Mouse (Mus musculus) thymus, postnatal 36 days (tissue): ENCODE measurements at regions not wholly inside any gene's neighbourhood (a gene's known extent, or its start where the extent isn't known, plus 50 kb on each side); places are given as distances from the start of the nearest gene placed in this dataset.

ENCODE experiments used
- DNase-seq, 2 experiments: peaks; one replicate each; pipeline ENCODE4 v3.0.0; 2022; ENCODE audit warnings: mixed read lengths in 2 of 2

DNA sequence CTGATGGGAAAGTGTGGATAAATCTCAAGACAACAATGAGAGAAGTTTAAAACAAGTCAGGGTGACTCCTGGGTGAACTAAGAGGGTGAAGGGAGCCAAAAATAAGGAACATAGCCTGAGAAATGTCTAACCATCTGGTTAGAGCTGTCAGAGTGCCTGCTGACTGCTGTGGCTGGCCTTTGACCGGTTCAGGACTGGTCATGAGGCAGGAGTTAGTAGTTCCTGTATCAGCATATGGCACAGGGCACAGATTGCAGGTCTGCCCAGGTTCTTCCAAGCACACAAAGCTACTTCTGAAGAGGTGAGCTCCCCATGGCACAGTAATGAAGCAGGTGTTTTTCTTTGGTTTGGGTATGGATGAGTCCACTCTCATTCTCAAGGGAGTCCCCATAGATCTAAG lies 302.0 kb downstream of the Cd109 start:
- DNase-seq = no peak

DNA sequence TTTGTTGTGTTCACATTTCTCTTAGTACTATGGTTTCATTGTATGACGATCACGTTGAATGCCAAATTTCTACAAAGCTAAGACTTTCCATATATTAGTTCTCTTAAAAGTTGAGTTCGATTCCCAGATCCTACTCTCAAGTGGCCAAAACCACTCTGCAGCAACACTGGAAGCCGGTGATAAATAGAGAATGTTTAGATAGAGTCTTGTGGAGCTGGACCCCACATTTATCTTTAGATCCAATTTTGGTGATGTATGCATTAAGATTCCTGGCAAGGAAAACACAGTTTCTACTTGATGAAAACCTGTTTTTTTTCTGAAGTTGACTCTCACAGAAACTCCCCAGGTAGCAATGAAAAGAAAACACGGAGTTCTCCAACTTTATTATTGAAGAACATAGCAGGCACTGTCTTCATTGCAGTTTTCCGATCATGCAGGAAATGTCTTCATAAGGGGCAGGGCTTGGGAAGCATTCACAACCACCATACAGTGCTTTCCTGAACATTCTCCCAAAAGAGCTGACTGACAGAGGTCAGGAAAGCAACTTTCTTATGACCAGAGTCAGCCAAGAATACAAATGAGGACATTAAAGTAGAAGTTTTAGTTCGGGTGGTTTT lies 310.7 kb downstream of the Cd109 start:
- DNase-seq = no peak

- no peak for DNase-seq
Observed at GRCm38 (mm10) chr9:78941648-78942047, 326.3 kb downstream of the Cd109 start.

GRCm38 (mm10) chr9:78964813-78965212 lies 349.5 kb downstream of the Cd109 start:
- DNase-seq = no peak

DNA sequence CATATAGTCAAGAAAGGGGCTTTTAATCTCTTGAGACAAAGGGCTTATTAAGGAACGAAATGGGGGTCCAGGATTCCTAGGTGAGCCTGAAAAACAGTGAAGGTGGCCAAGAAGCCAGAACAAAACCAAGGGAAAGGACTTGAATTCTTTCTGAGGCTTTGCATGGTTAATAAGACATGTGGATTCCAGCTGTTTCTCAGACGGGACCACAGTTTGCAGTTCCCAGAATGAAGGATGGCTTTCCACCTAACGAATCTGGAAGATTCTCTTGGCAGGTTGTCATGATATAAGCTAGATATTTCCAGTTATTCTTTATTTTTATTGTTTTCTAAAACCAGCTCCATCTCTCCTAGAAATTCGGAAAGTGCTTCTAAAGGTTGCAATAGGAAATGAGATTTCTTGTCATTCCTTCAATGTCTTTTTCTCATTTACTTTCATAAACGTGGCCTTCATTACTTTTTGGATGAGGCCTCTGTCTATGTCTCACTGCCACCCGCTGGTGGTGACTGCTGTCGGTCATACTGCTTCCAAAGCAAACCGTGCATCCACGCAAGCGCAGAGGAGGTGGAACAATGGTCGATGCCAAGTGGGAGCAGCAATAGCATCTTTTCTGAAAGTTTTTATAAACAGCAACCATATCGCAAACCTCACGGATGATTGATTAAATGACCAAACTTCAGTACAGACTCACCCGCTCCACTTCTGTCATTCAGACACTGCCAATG lies 350.0 kb downstream of the Cd109 start:
- no peak for DNase-seq

DNA sequence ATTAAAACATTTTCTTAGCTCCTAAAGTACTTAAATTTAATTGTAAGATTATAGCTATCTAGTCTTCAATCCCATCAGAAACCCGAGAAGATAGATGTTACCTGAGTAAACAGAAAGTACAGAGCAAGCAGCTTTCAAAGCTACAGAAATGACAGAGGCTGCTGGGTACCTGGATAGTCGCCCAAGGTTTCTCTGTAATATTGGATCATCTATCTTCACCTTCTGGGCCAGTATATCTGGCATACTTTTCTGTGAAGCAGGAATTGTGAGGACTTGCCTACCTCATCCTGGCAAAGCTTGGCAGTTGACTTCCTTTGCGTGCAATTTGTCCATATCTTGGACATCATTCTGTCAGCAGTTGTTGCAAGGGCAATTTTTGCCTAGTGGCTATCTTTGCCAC lies 356.4 kb downstream of the Cd109 start:
- no peak for DNase-seq

DNA sequence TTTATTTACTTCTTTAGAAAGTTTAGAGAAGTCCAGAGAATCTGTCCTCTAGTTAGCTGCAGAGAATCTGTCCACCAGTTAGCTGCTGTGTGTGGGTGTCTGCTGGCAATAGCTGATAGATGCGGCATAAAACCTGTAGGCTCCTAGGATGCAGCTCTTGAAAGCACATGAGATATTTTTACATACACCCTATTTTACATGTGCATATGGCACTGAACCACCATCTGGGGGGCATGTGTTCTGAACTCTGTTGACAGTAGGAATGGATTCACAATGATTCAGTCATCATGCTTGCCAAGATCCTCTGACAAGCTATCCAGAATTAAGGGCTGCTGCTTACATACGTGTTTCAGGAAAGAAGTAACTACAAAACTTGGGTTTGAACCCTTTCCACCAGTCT lies 368.4 kb downstream of the Cd109 start:
- DNase-seq = no peak

GRCm38 (mm10) chr9:78985184-78985864 lies 370.0 kb downstream of the Cd109 start:
- DNase-seq = no peak

GRCm38 (mm10) chr9:78991310-78991709 lies 376.0 kb downstream of the Cd109 start:
- DNase-seq = no peak

- no peak for DNase-seq
Observed at GRCm38 (mm10) chr9:79001081-79001480, 385.7 kb downstream of the Cd109 start.

DNA sequence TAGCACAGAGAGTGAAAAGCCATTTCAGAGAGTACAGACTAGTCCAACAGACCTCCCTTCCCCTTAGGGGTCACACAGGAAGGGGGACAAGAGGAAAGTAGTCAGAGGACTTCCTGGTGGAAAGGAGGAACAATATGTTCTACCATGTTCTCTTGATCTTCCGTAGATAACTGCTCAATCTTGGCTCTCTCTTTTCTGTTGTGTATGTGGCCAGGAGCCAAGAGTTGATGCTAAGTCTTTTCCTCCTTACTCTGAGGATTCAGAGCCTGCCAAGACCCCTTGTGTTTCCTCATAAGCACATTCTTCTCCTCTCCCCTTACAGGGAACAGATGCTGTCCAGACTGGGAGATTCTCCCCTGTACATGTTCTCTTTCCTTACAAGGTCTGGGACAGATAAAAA lies 386.6 kb downstream of the Cd109 start:
- no peak for DNase-seq

DNA sequence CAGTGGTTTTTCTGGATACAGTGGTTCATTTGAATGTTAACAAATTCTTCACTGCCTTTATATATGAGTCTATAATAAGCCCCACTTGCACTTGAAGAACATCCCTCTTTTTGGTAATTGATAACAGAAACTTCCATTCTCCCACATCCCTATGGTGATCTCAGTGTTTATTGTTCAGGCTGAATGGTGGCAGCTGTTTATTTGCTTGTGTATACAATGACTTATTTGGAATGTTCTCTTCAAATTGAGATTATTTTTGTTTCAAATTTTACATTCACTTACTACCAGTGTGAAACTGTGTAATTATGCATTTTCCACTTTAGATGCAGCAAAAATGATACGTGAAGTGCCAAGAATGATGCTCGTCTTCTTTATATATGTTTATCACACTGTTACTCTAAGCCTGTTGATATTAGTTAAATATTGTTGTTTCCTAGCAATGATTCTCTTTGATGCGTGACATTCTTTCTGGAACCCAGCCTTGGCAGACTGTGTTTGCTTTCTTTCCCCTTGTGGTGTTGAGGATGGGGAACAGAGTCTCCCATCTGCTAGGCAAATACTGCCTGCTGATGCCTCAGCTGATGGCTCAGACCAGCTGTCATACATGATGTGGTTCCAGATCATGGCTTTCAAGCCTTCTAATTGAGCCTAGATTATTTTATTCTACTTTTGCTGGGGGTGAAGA lies 389.1 kb downstream of the Cd109 start:
- DNase-seq = no peak

GRCm38 (mm10) chr9:79022291-79022690 lies 406.9 kb downstream of the Cd109 start:
- no peak for DNase-seq

GRCm38 (mm10) chr9:79028234-79028633 lies 412.9 kb downstream of the Cd109 start:
- no peak for DNase-seq

DNA sequence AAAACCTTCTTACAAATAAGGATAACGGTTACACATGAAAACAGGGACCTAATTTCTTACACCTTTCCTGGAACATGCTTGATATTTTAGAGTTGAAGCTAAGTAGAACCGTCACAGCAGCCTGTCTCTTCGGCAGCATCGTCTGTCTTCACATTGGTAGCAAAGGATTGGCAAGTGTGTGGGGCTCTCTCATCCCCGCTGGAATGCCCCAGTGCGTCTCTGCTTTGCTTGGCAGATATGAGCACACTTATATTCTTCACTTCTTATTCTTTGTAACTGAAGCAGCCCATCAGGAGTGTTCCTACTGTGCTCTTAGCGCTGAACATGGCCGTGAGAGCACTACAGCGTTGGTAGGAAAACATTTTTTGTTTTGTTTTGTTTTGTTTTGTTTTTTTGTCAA lies 414.1 kb downstream of the Cd109 start:
- no peak for DNase-seq

DNA sequence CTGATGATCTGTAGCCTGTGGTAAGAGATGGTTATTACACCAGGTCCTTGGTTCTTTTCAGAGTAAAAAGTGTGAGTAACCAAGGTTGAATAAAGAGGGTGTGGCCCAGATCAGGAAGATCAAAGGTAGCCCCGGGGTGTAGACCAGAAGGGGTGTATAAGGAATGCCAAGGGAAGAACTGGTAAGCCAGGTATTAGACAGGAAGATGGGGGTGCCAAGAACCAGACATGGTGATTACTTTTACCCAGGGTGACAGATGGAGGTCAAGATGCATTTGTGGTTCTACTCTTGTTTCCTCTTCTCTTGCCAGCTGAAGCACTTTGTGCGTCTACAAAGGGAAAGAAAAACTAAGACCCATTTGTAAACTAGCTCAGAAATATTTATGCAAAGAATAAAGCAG lies 420.3 kb downstream of the Cd109 start:
- no peak for DNase-seq

DNA sequence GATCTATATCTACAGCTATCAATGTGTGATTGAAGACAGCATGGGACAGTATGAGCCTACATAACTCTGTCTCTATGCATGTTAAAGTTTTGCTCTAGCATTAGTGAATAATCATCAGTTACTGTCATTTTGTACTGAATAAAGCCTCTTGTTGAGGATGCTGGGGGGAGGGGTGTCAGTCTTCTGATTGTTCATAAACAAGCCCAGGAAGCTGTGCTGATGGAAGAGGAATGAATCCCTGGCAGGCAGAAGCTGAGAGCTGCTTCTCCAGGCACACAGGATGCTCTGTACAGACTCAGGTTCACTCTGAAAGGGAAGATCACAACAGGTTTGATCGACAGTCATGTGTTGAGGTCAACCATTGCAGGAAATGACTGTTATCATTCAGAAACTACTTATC lies 421.7 kb downstream of the Cd109 start:
- no peak for DNase-seq

- no peak for DNase-seq
Observed at GRCm38 (mm10) chr9:79038971-79039370, 423.6 kb downstream of the Cd109 start.

- no peak for DNase-seq
Observed at GRCm38 (mm10) chr9:79044344-79044743, 429.0 kb downstream of the Cd109 start.

GRCm38 (mm10) chr9:79045314-79045713 lies 430.0 kb downstream of the Cd109 start:
- no peak for DNase-seq

DNA sequence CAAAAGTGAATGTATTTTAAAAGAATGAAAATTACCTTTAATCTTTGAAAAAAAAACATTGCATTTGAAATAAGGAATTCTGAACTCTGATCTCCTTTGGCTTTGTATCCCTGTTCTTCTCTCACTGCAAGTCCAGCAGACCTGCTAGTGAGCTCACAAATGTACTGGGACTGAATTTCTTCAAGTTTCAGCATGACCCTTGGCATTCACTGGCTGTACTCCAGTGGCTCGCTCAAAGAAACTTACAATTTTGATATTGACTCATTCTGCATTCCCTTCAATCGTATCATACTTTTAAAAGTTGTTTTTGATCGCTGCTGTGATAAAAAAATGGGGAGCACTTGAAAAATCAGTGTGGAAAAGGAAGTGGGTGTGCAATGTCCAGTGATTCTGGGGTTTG lies 456.6 kb downstream of the Cd109 start:
- DNase-seq = no peak

- DNase-seq = no peak
Observed at GRCm38 (mm10) chr9:79109611-79110010, 494.3 kb downstream of the Cd109 start.

- DNase-seq = no peak
Observed at GRCm38 (mm10) chr9:79111326-79111725, 496.0 kb downstream of the Cd109 start.

- DNase-seq = no peak
Observed at GRCm38 (mm10) chr9:79140970-79141369, 525.6 kb downstream of the Cd109 start.
